Mouse (Mus musculus): ENCODE data around the gene Rbm26.

DNA sequence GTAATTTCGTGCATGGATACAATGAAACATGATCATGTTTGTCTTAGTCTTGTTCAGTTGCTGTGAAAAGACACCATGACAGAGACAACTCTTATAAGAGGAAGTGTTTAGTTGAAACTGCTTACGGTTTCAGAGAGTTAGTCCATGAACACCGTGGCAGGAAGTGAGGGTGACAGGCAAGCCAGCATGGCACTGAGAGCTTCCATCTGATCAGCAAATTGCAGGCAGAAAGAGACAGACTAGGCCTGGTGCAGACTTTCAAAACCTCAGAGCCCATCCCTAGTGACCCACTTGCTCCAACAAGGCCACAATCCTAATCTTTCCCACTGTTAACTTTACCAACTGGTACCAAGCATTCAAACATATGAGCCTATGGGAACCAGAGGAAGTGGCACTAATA is 5.7 kb upstream of the Rbm26 start:
- no peak for TF ChIP-seq CTCF (IDR thresholded peaks at IDR 0.05; ENCODE audit: low read depth)
- TF ChIP-seq EP300 (IDR thresholded peaks at IDR 0.05; ENCODE audit: low read depth): no peak

Data from heart, postnatal 0 days (tissue).